Mouse (Mus musculus): Measurements from ENCODE around the gene Sox1. TPM values are rescaled to one million over a fixed set of nuclear protein-coding genes. Genes with fewer than 3 reads are reported as not detected.

The Sox1 gene
- polyA plus RNA-seq, 1 experiment from 2014 or later: 3.8 TPM

GRCm38 (mm10) chr8:12392801-12393200 lies 2.3 kb upstream of the Sox1 start:
- no peak overlapping the region for H3K4me2 ChIP-seq (ENCODE audit: low read length)
- peaks cover 53% of the 10 kb centered on the region for H3K27me3 ChIP-seq (ENCODE audit: control insufficient read depth, insufficient read depth, low read length)
- H3K9me3 ChIP-seq (ENCODE audit: control insufficient read depth, low read length): no peaks in the 10 kb centered on the region
- H3K36me3 ChIP-seq (ENCODE audit: control insufficient read depth, insufficient read depth, low read length): no peaks in the 10 kb centered on the region
- H3K4me3 ChIP-seq (replicated peaks; ENCODE audit: low read depth, low read length): no peak overlapping the region
- ATAC-seq (ENCODE audit: low FRiP score, low TSS enrichment): no peak
- H3K27ac ChIP-seq (replicated peaks; ENCODE audit: low read depth, low read length): no peak overlapping the region
- no peak for DNase-seq
- WGBS: 35% methylated on average over 1 of the region's 1 CpGs
- peaks cover 9% of the 10 kb centered on the region; the same call in 1 of the 2 replicates for H3K4me1 ChIP-seq (ENCODE audit: control insufficient read depth, insufficient read depth, low read length)
- no peak overlapping the region for H3K9ac ChIP-seq (replicated peaks; ENCODE audit: low read length)

GRCm38 (mm10) chr8:12394385-12395000 lies 602 bp upstream of the Sox1 start:
- H3K4me3 ChIP-seq (replicated peaks; ENCODE audit: low read depth, low read length): peak overlapping the region; percentile 55
- DNase-seq: no peak
- H3K9me3 ChIP-seq (ENCODE audit: control insufficient read depth, low read length): no peaks in the 10 kb centered on the region
- no peak for ATAC-seq (ENCODE audit: low FRiP score, low TSS enrichment)
- H3K36me3 ChIP-seq (ENCODE audit: control insufficient read depth, insufficient read depth, low read length): no peaks in the 10 kb centered on the region
- H3K27me3 ChIP-seq (ENCODE audit: control insufficient read depth, insufficient read depth, low read length): peaks cover 38% of the 10 kb centered on the region
- H3K27ac ChIP-seq (replicated peaks; ENCODE audit: low read depth, low read length): peak overlapping the region; percentile 67
- H3K4me1 ChIP-seq (ENCODE audit: control insufficient read depth, insufficient read depth, low read length): peaks cover 9% of the 10 kb centered on the region; the same call in 1 of the 2 replicates
- WGBS: under 1% methylated on average over 22 of the region's 22 CpGs
- H3K9ac ChIP-seq (replicated peaks; ENCODE audit: low read length): peak overlapping the region; percentile 26; the same call in 1 of the 2 replicates
- peak overlapping the region; percentile 64 for H3K4me2 ChIP-seq (ENCODE audit: low read length)

- peak overlapping the region; percentile 55 for H3K4me3 ChIP-seq (replicated peaks; ENCODE audit: low read depth, low read length)
- ATAC-seq (ENCODE audit: low FRiP score, low TSS enrichment): no peak
- peaks cover 21% of the 10 kb centered on the region; the same call in 1 of the 2 replicates for H3K4me1 ChIP-seq (ENCODE audit: control insufficient read depth, insufficient read depth, low read length)
- peak; percentile 74 for DNase-seq
- 1% methylated on average over 102 of the region's 118 CpGs for WGBS
- H3K9me3 ChIP-seq (ENCODE audit: control insufficient read depth, low read length): no peaks in the 10 kb centered on the region
- peak overlapping the region; percentile 64 for H3K4me2 ChIP-seq (ENCODE audit: low read length)
- H3K27ac ChIP-seq (replicated peaks; ENCODE audit: low read depth, low read length): peak overlapping the region; percentile 86
- H3K9ac ChIP-seq (replicated peaks; ENCODE audit: low read length): peak overlapping the region; percentile 72
- peaks cover 34% of the 10 kb centered on the region for H3K27me3 ChIP-seq (ENCODE audit: control insufficient read depth, insufficient read depth, low read length)
- H3K36me3 ChIP-seq (ENCODE audit: control insufficient read depth, insufficient read depth, low read length): no peaks in the 10 kb centered on the region
Measured at GRCm38 (mm10) chr8:12396501-12397345, 1.6 kb downstream of the Sox1 start.

- Histone ChIP-seq H3K36me3 (ENCODE audit: control insufficient read depth, insufficient read depth, low read length) (no peaks in the 10 kb centered on the region), H3K9me3 (ENCODE audit: control insufficient read depth, low read length) (no peaks in the 10 kb centered on the region), H3K27ac (replicated peaks; ENCODE audit: low read depth, low read length) (peak overlapping the region; percentile 86), H3K4me3 (replicated peaks; ENCODE audit: low read depth, low read length) (peak overlapping the region; percentile 55), H3K4me2 (ENCODE audit: low read length) (peak overlapping the region; percentile 64), H3K4me1 (ENCODE audit: control insufficient read depth, insufficient read depth, low read length) (peaks cover 27% of the 10 kb centered on the region; the same call in 1 of the 2 replicates), H3K27me3 (ENCODE audit: control insufficient read depth, insufficient read depth, low read length) (peaks cover 29% of the 10 kb centered on the region), H3K9ac (replicated peaks; ENCODE audit: low read length) (peak overlapping the region; percentile 72)
- ATAC-seq (ENCODE audit: low FRiP score, low TSS enrichment): no peak
- WGBS: under 1% methylated on average over 59 of the region's 59 CpGs
- DNase-seq: peak; percentile 57
Measured at GRCm38 (mm10) chr8:12397346-12397925, 2.3 kb downstream of the Sox1 start.

GRCm38 (mm10) chr8:12398011-12398945 lies 3.2 kb downstream of the Sox1 start:
- H3K4me1 ChIP-seq (ENCODE audit: control insufficient read depth, insufficient read depth, low read length): peaks cover 32% of the 10 kb centered on the region; the same call in 1 of the 2 replicates
- ATAC-seq (ENCODE audit: low FRiP score, low TSS enrichment): no peak
- H3K9me3 ChIP-seq (ENCODE audit: control insufficient read depth, low read length): no peaks in the 10 kb centered on the region
- H3K27ac ChIP-seq (replicated peaks; ENCODE audit: low read depth, low read length): peak overlapping the region; percentile 86
- peak overlapping the region; percentile 72 for H3K9ac ChIP-seq (replicated peaks; ENCODE audit: low read length)
- 2% methylated on average over 21 of the region's 21 CpGs for WGBS
- peaks cover 28% of the 10 kb centered on the region for H3K27me3 ChIP-seq (ENCODE audit: control insufficient read depth, insufficient read depth, low read length)
- DNase-seq: peak; percentile 49
- peak overlapping the region; percentile 64 for H3K4me2 ChIP-seq (ENCODE audit: low read length)
- no peaks in the 10 kb centered on the region for H3K36me3 ChIP-seq (ENCODE audit: control insufficient read depth, insufficient read depth, low read length)
- H3K4me3 ChIP-seq (replicated peaks; ENCODE audit: low read depth, low read length): peak overlapping the region; percentile 55

GRCm38 (mm10) chr8:12399421-12400205 lies 4.5 kb downstream of the Sox1 start:
- ATAC-seq (ENCODE audit: low FRiP score, low TSS enrichment): no peak
- H3K27me3 ChIP-seq (ENCODE audit: control insufficient read depth, insufficient read depth, low read length): peaks cover 26% of the 10 kb centered on the region

GRCm38 (mm10) chr8:12400611-12401390 lies 5.7 kb downstream of the Sox1 start:
- Histone ChIP-seq H3K9me3 (ENCODE audit: control insufficient read depth, low read length) (no peaks in the 10 kb centered on the region), H3K27me3 (ENCODE audit: control insufficient read depth, insufficient read depth, low read length) (peaks cover 27% of the 10 kb centered on the region), H3K36me3 (ENCODE audit: control insufficient read depth, insufficient read depth, low read length) (no peaks in the 10 kb centered on the region), H3K4me3 (replicated peaks; ENCODE audit: low read depth, low read length) (peak overlapping the region; percentile 34), H3K9ac (replicated peaks; ENCODE audit: low read length) (peak overlapping the region; percentile 51), H3K27ac (replicated peaks; ENCODE audit: low read depth, low read length) (peak overlapping the region; percentile 75), H3K4me2 (ENCODE audit: low read length) (peak overlapping the region; percentile 64), H3K4me1 (ENCODE audit: control insufficient read depth, insufficient read depth, low read length) (peaks cover 32% of the 10 kb centered on the region; the same call in 1 of the 2 replicates)
- under 1% methylated on average over 42 of the region's 44 CpGs for WGBS
- ATAC-seq (ENCODE audit: low FRiP score, low TSS enrichment) (peak; percentile 67), DNase-seq (peak; percentile 73)

More at GRCm38 (mm10) chr8:12399421-12400205, 4.5 kb downstream of the Sox1 start:
- peak overlapping the region; percentile 51 for H3K9ac ChIP-seq (replicated peaks; ENCODE audit: low read length)
- H3K4me3 ChIP-seq (replicated peaks; ENCODE audit: low read depth, low read length): peak overlapping the region; percentile 34
- peak overlapping the region; percentile 75 for H3K27ac ChIP-seq (replicated peaks; ENCODE audit: low read depth, low read length)
- H3K9me3 ChIP-seq (ENCODE audit: control insufficient read depth, low read length): no peaks in the 10 kb centered on the region
- peak overlapping the region; percentile 64 for H3K4me2 ChIP-seq (ENCODE audit: low read length)
- H3K36me3 ChIP-seq (ENCODE audit: control insufficient read depth, insufficient read depth, low read length): no peaks in the 10 kb centered on the region
- WGBS: 8% methylated on average over 5 of the region's 5 CpGs
- peaks cover 32% of the 10 kb centered on the region; the same call in 1 of the 2 replicates for H3K4me1 ChIP-seq (ENCODE audit: control insufficient read depth, insufficient read depth, low read length)
- DNase-seq: no peak

Data from midbrain, embryonic 14.5 days (tissue).